Mouse (Mus musculus): Measurements from ENCODE around the gene Adam19. TPM values are rescaled to one million over a fixed set of nuclear protein-coding genes. Genes with fewer than 3 reads are reported as not detected.

The Adam19 gene
- polyA plus RNA-seq, 1 experiment from 2014 or later: 27.0 TPM

DNA sequence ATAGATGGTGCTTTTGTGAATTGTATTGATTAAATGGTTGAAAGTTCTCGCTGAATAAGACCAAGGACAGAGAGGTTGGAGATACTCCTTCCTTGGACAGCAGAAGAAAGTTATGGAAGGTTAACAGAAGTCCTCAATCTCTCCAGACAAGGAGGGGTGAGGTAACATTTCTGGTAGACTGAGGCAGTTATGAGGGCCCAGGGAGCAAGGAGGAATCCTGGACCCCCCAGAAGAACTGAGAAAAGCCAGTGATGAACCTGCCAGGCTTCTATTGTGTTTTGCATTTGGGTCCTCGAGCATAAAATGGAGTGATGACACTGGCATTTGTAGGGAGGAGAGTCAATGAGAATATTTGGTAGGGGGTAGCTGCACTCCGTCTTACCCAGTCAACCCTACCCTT lies 129.2 kb downstream of the Adam19 start:
- H3K9me3 ChIP-seq (ENCODE audit: low read depth, low read length): no peaks in the 10 kb centered on the region
- no peaks in the 10 kb centered on the region for H3K27me3 ChIP-seq (ENCODE audit: insufficient read depth, low read length)
- DNase-seq: no peak
- 81% methylated on average over 3 of the region's 3 CpGs for WGBS
- H3K36me3 ChIP-seq (ENCODE audit: insufficient read depth): no peaks in the 10 kb centered on the region
- H3K9ac ChIP-seq: no peak overlapping the region
- H3K4me3 ChIP-seq (ENCODE audit: low read depth, low read length): no peak overlapping the region
- no peak for TF ChIP-seq CTCF (IDR thresholded peaks at IDR 0.05; ENCODE audit: low read depth)
- H3K27ac ChIP-seq (ENCODE audit: low read depth): no peak overlapping the region
- H3K4me2 ChIP-seq: no peak overlapping the region
- ATAC-seq (ENCODE audit: insufficient read depth): no peak
- H3K4me1 ChIP-seq (ENCODE audit: insufficient read depth): 0 out of 2 replicates have a peak, but pooled peaks cover 3% of the 10 kb centered on the region

DNA sequence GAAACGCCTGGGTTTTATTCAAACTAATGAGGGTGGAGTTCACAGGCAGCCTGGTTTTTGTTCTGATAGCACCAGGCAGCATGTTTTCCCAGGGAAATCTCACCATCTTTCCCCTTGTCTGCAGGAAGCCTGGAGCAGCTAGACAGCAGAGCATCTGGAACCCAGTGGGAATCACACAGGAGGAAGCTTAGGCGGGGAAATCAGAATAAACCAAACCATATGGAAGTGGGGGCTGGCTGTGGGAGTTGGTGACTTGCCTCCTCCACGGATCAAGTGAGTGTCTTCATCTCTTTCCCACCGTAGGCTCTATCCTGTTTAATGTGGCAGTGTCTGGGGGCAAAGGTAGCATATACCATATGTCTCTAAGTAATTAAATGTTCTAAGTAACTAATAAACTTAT lies 129.7 kb downstream of the Adam19 start:
- ATAC-seq (ENCODE audit: insufficient read depth): no peak

DNA sequence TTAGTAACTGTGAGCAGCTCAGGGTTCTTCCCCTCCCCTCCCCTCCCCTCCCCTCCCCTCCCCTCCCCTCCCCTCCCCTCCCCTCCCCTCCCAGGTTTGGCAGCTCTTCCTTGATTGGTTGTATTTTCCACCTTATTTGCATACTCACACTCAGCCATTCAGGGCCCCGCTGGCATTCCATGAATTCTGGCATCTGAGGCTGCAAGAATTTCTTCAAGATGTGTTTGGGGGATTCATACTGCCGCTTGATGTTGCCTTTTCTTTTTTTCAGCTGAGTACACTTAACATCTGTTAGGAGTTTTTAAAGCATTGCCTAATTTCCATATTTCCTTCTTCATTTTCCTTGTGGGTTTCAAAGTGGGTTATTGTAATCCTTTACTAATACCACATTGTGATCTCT lies 132.5 kb downstream of the Adam19 start:
- no peak overlapping the region for H3K4me2 ChIP-seq
- no peaks in the 10 kb centered on the region for H3K9me3 ChIP-seq (ENCODE audit: low read depth, low read length)
- H3K4me3 ChIP-seq (ENCODE audit: low read depth, low read length): no peak overlapping the region
- no peak for TF ChIP-seq CTCF (IDR thresholded peaks at IDR 0.05; ENCODE audit: low read depth)
- ATAC-seq (ENCODE audit: insufficient read depth) (no peak), DNase-seq (peak; percentile 38)
- 49% methylated on average over 2 of the region's 2 CpGs for WGBS
- no peak overlapping the region for H3K27ac ChIP-seq (ENCODE audit: low read depth)
- H3K4me1 ChIP-seq (ENCODE audit: insufficient read depth): 0 out of 2 replicates have a peak, but pooled peaks cover 4% of the 10 kb centered on the region
- H3K9ac ChIP-seq: no peak overlapping the region
- H3K36me3 ChIP-seq (ENCODE audit: insufficient read depth): no peaks in the 10 kb centered on the region
- H3K27me3 ChIP-seq (ENCODE audit: insufficient read depth, low read length): no peaks in the 10 kb centered on the region

More for the DNA sequence above, 129.7 kb downstream of the Adam19 start:
- Histone ChIP-seq H3K4me1 (ENCODE audit: insufficient read depth) (0 out of 2 replicates have a peak, but pooled peaks cover 4% of the 10 kb centered on the region), H3K27ac (ENCODE audit: low read depth) (no peak overlapping the region), H3K9ac (no peak overlapping the region), H3K36me3 (ENCODE audit: insufficient read depth) (no peaks in the 10 kb centered on the region), H3K4me3 (ENCODE audit: low read depth, low read length) (no peak overlapping the region), H3K4me2 (no peak overlapping the region), H3K27me3 (ENCODE audit: insufficient read depth, low read length) (no peaks in the 10 kb centered on the region), H3K9me3 (ENCODE audit: low read depth, low read length) (no peaks in the 10 kb centered on the region)
- no peak for DNase-seq
- WGBS: 32% methylated on average over 4 of the region's 4 CpGs
- no peak for TF ChIP-seq CTCF (IDR thresholded peaks at IDR 0.05; ENCODE audit: low read depth)

DNA sequence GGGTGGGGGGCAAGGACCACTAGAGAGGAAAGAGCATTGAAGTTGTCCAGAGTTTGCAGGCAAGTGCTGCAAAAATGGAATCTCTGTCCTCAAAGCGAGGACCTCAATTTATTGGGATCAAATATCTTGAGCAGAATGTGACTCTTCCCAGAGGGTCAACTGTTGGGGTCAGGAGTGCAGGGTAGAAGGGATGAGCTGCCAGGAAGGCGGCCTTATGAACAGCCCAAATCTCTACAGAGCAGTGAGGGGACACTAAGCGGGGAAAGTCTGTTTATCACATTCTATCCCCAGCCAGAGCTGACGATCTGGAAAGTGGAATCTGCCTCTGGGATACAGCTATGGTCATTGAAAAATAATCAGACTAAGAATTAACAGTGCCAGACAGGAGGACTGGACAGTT lies 138.4 kb downstream of the Adam19 start:
- H3K27ac ChIP-seq (ENCODE audit: low read depth): no peak overlapping the region
- no peak for ATAC-seq (ENCODE audit: insufficient read depth)
- H3K4me2 ChIP-seq: no peak overlapping the region
- H3K4me3 ChIP-seq (ENCODE audit: low read depth, low read length): no peak overlapping the region
- H3K27me3 ChIP-seq (ENCODE audit: insufficient read depth, low read length): no peaks in the 10 kb centered on the region
- TF ChIP-seq CTCF (IDR thresholded peaks at IDR 0.05; ENCODE audit: low read depth): no peak
- H3K36me3 ChIP-seq (ENCODE audit: insufficient read depth): no peaks in the 10 kb centered on the region
- H3K9me3 ChIP-seq (ENCODE audit: low read depth, low read length): no peaks in the 10 kb centered on the region
- H3K4me1 ChIP-seq (ENCODE audit: insufficient read depth): 0 out of 2 replicates have a peak, but pooled peaks cover 4% of the 10 kb centered on the region
- DNase-seq: no peak
- H3K9ac ChIP-seq: no peak overlapping the region
- WGBS: 51% methylated on average over 4 of the region's 4 CpGs

Small RNA genes within 50 kb of the gene (microRNA-seq; reads per million reads assigned to microRNA genes)
- gene Mir7239 (ENCODE audit: borderline number of aligned reads) (not detected), gene Mir8100 (ENCODE audit: borderline number of aligned reads) (not detected)

Other genes with a start within 250 kb of the Adam19 start
- 67.9 and 72.7 TPM in 2 replicates for gene Clint1, start 203.9 kb upstream of the Adam19 start, polyA plus RNA-seq (2014; fragmentation: Nextera tagmentation; extraction: Ambion mirVana)
- gene Lsm11, start 111.1 kb upstream of the Adam19 start, polyA plus RNA-seq (2014; fragmentation: Nextera tagmentation; extraction: Ambion mirVana): 9.9 and 10.0 TPM in 2 replicates
- gene Thg1l, start 100.5 kb upstream of the Adam19 start, polyA plus RNA-seq (2014; fragmentation: Nextera tagmentation; extraction: Ambion mirVana): 11.6 and 14.1 TPM in 2 replicates
- 0.09 and 0.12 TPM in 2 replicates for gene Sox30, start 75.7 kb upstream of the Adam19 start, polyA plus RNA-seq (2014; fragmentation: Nextera tagmentation; extraction: Ambion mirVana)
- gene Gm12166, start 3.7 kb upstream of the Adam19 start, polyA plus RNA-seq (2014; fragmentation: Nextera tagmentation; extraction: Ambion mirVana): 4.9 and 6.1 TPM in 2 replicates
- gene Nipal4, start 110.5 kb downstream of the Adam19 start, polyA plus RNA-seq (2014; fragmentation: Nextera tagmentation; extraction: Ambion mirVana): 1.5 and 1.8 TPM in 2 replicates
- 0.08 TPM in 1 of 2 replicates, not detected in the other for gene Fndc9, start 179.5 kb downstream of the Adam19 start, polyA plus RNA-seq (2014; fragmentation: Nextera tagmentation; extraction: Ambion mirVana)